Mouse (Mus musculus) right cerebral cortex, postnatal 25 days (tissue): Measurements from ENCODE around the gene 4930519P11Rik.
A peak's percentile ranks its signal among the peaks of the same experiment; 100 is the strongest.

Experiments
- DNase-seq: peaks from one replicate; pipeline ENCODE4 v3.0.0; 2022

Gene 4930519P11Rik

GRCm38 (mm10) chr2:154632203-154632780, 19.1 kb upstream of the 4930519P11Rik start:
- DNase-seq: no peak

GRCm38 (mm10) chr2:154630531-154630930, 17.3 kb upstream of the 4930519P11Rik start:
- DNase-seq: no peak

GRCm38 (mm10) chr2:154624137-154624536, 10.9 kb upstream of the 4930519P11Rik start:
- DNase-seq: no peak

GRCm38 (mm10) chr2:154621684-154622083, 8.4 kb upstream of the 4930519P11Rik start:
- DNase-seq: no peak

- no peak for DNase-seq
Observed at GRCm38 (mm10) chr2:154617061-154617460, 3.8 kb upstream of the 4930519P11Rik start.

GRCm38 (mm10) chr2:154615674-154616073, 2.4 kb upstream of the 4930519P11Rik start:
- DNase-seq: no peak

- DNase-seq: no peak
Observed at GRCm38 (mm10) chr2:154614841-154615576, 1.8 kb upstream of the 4930519P11Rik start.

- no peak for DNase-seq
Observed at GRCm38 (mm10) chr2:154609050-154609767, 4.0 kb downstream of the 4930519P11Rik start.

GRCm38 (mm10) chr2:154606965-154607364, 6.3 kb downstream of the 4930519P11Rik start:
- DNase-seq: no peak

GRCm38 (mm10) chr2:154604156-154604555, 9.1 kb downstream of the 4930519P11Rik start:
- no peak for DNase-seq

- peak; percentile 97 for DNase-seq
Observed at GRCm38 (mm10) chr2:154603638-154604153, 9.5 kb downstream of the 4930519P11Rik start, which contains the start of gene Pxmp4. TSS of gene Pxmp4 (minus strand) at chr2:154603708.

GRCm38 (mm10) chr2:154603007-154603637, 10.1 kb downstream of the 4930519P11Rik start:
- no peak for DNase-seq

- DNase-seq: no peak
Observed at GRCm38 (mm10) chr2:154601324-154601723, 11.9 kb downstream of the 4930519P11Rik start.

- DNase-seq: no peak
Observed at GRCm38 (mm10) chr2:154600586-154600985, 12.7 kb downstream of the 4930519P11Rik start.

- DNase-seq: no peak
Observed at GRCm38 (mm10) chr2:154597399-154597798, 15.8 kb downstream of the 4930519P11Rik start.

- DNase-seq: no peak
Observed at GRCm38 (mm10) chr2:154595775-154596174, 17.5 kb downstream of the 4930519P11Rik start.

GRCm38 (mm10) chr2:154593025-154593424, 20.2 kb downstream of the 4930519P11Rik start:
- DNase-seq: no peak

- DNase-seq: no peak
Observed at GRCm38 (mm10) chr2:154591239-154591638, 22.0 kb downstream of the 4930519P11Rik start.

GRCm38 (mm10) chr2:154589051-154589450, 24.2 kb downstream of the 4930519P11Rik start:
- no peak for DNase-seq

- DNase-seq: no peak
Observed at GRCm38 (mm10) chr2:154586405-154586804, 26.8 kb downstream of the 4930519P11Rik start.

GRCm38 (mm10) chr2:154584931-154585601, 28.2 kb downstream of the 4930519P11Rik start:
- DNase-seq: no peak
